Mouse (Mus musculus): ENCODE measurements around the gene Rcbtb2. TPM values are rescaled to one million over a fixed set of nuclear protein-coding genes. Genes with fewer than 3 reads are reported as not detected.

Gene Rcbtb2
- polyA plus RNA-seq, 1 experiment = 138 TPM

DNA sequence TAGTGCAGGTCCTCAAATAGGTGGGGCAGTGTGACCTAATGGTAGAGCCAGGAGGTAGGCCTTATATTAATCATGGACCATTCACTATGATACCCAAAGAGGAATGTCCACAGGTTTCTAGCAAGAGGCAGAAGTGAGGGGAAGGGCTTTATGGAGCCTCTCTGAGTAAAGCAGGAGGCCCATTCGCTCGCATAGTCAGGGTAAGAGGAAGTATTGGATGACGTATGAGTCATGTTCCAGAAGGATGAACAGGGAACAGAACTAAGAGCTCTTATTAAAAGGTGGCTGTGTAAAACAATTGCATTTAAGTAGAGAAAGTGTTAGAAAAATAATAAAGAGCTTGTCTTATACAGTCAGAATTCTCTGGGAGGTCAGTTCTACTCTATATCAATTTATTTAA is 57.8 kb downstream of the Rcbtb2 start:
- Histone ChIP-seq H3K27ac (replicated peaks; ENCODE audit: low read depth, low read length) (0 out of 2 replicates have a peak overlapping the region, but pooled peaks have one; percentile 5), H3K4me1 (ENCODE audit: control insufficient read depth, insufficient read depth, insufficient read length, low read length) (peaks cover 37% of the 10 kb centered on the region), H3K4me3 (ENCODE audit: insufficient read depth, low read depth, low read length) (no peak overlapping the region)

DNA sequence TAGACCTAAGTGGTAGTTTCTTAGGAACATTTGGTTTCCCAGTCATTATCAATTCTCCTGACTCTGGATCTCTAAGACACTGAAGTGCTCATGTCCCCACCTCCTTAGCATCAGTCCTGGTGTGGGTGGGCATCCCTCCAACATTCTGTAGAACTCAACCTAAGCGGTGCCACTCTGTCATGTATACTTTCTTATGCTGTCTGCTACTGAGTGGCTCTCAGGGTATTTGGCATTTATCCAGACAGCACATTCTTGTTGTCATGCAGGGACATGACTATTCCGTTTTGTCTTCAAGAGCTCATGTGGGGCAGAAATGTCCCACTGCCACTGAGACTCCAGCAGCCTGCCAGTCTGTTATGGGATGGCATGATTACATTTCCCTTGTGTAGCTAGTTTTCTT is 58.3 kb downstream of the Rcbtb2 start:
- H3K4me3 ChIP-seq (ENCODE audit: insufficient read depth, low read depth, low read length) = no peak overlapping the region
- no peak overlapping the region for H3K27ac ChIP-seq (replicated peaks; ENCODE audit: low read depth, low read length)
- H3K4me1 ChIP-seq (ENCODE audit: control insufficient read depth, insufficient read depth, insufficient read length, low read length) = peaks cover 32% of the 10 kb centered on the region

DNA sequence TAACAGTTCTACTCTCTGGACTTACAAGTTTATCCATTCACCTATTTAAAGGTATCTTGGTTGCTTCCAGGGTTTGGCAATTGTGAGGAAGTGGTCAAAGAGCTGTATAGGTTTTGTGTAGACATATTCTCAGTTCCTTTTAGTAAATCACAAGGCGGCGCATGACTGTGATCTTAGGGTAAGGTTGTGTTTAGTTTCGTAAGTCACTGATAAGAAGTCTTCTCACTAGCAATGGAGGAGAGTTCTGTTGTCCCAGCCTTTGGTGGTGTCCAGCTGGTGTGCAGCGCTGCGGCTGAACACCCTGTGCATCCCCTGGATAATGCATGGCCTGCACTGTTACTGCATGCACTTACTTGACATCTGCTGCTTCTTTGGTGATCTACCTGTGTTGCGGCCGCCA is 64.0 kb downstream of the Rcbtb2 start:
- H3K4me3 ChIP-seq (ENCODE audit: insufficient read depth, low read depth, low read length) = no peak overlapping the region
- H3K27ac ChIP-seq (replicated peaks; ENCODE audit: low read depth, low read length) = no peak overlapping the region
- H3K4me1 ChIP-seq (ENCODE audit: control insufficient read depth, insufficient read depth, insufficient read length, low read length) = no peaks in the 10 kb centered on the region

DNA sequence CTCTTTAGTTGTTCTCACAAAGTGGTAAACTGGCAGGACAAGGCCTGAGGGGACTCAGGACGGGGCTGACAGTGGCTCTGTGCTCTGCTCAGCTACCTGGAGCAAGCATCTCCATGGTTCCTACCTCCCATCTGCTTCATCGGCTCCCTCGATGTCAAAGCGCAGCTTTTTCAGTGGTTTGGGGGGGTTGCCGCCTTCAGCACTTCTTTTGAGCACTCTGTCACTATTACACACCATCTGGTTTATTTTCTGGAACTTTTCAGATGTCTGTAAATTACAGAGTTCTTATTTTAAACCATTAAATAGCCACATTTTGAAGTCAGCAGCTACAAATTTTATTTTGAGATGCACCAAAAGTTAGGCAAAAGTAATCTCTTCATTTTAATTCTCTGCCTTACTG is 76.2 kb downstream of the Rcbtb2 start:
- Histone ChIP-seq H3K4me1 (ENCODE audit: control insufficient read depth, insufficient read depth, insufficient read length, low read length) (peaks cover 6% of the 10 kb centered on the region), H3K27ac (replicated peaks; ENCODE audit: low read depth, low read length) (no peak overlapping the region), H3K4me3 (ENCODE audit: insufficient read depth, low read depth, low read length) (no peak overlapping the region)

DNA sequence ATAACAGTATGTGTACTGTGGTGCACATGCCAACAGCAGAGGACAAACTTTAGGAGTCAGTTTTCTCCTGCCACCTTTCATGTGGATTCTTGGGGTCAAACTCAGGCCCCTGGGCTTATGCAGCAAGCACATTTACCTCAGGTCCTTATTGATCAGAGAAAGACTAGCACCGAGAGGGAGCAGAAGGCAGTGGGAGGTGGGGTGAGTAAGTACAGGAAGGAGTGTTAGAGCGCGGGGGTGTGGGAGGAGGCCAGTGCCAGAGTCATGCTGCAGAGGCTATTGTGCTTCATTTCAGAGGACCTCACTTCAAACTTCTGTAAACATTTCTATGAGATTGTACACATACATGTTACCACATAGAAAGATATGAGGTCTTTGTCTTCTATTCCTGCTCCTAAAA is 78.6 kb downstream of the Rcbtb2 start:
- Histone ChIP-seq H3K4me1 (ENCODE audit: control insufficient read depth, insufficient read depth, insufficient read length, low read length) (peaks cover 6% of the 10 kb centered on the region), H3K4me3 (ENCODE audit: insufficient read depth, low read depth, low read length) (no peak overlapping the region), H3K27ac (replicated peaks; ENCODE audit: low read depth, low read length) (no peak overlapping the region)

DNA sequence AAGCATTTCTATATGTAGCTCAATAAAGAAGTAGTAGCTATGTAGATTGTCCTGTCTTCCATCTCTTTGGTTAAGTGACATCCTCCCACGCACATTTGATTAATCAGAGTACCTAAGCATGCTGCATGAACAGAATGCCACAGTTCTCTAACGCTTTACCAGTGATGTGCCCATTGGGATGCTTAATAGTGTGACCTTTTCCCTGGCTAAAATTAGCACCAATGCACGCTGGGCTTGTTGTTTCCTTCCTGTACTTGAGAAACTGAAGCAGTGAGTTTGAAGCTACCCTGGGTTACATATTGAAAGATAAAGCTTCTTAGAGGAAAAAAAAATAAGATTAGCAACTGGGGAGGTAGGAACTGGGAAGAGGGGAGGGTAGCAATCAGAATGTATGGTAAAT is 81.2 kb downstream of the Rcbtb2 start:
- Histone ChIP-seq H3K4me3 (ENCODE audit: insufficient read depth, low read depth, low read length) (no peak overlapping the region), H3K27ac (replicated peaks; ENCODE audit: low read depth, low read length) (no peak overlapping the region), H3K4me1 (ENCODE audit: control insufficient read depth, insufficient read depth, insufficient read length, low read length) (peaks cover 4% of the 10 kb centered on the region)

DNA sequence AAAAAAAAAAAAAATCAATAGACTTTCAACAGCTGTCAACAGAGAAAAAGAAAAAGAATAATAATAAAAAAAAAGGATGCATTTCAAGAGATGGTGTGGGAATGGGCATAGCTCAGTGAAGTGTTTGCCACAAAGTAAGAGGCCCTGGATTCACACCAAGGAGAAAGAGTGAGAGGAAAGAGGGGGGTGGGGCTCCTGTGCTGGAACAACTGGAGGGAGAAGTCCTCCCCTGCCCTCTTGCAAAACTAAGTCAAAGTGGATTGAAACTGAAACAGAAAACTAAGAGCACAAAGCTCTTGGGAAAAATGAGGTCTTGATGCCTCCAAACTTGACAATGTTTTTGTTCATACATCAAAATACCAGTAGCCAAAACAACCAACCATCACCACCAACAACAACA is 86.4 kb downstream of the Rcbtb2 start:
- peak overlapping the region; percentile 82 for H3K27ac ChIP-seq (replicated peaks; ENCODE audit: low read depth, low read length)
- peaks cover 13% of the 10 kb centered on the region for H3K4me1 ChIP-seq (ENCODE audit: control insufficient read depth, insufficient read depth, insufficient read length, low read length)
- no peak overlapping the region for H3K4me3 ChIP-seq (ENCODE audit: insufficient read depth, low read depth, low read length)

DNA sequence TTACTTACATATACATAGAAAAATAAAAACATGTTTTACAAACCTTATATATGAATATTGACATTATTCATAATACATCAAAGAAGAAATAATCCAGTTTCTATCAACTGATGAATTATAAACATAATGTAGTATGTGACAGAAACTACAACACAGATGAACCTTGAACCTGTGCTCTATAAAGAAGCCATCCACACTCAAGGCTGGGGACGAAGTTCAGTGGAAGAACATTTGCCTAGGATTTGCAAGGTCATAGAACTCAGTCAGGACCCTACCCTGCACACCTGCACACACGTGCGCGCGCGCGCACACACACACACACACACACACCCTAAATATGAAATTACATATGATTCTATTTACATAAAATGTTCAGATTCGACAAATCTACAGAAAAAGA is 87.4 kb downstream of the Rcbtb2 start:
- Histone ChIP-seq H3K4me1 (ENCODE audit: control insufficient read depth, insufficient read depth, insufficient read length, low read length) (peaks cover 13% of the 10 kb centered on the region), H3K4me3 (ENCODE audit: insufficient read depth, low read depth, low read length) (no peak overlapping the region), H3K27ac (replicated peaks; ENCODE audit: low read depth, low read length) (peak overlapping the region; percentile 29; the same call in 1 of the 2 replicates)

DNA sequence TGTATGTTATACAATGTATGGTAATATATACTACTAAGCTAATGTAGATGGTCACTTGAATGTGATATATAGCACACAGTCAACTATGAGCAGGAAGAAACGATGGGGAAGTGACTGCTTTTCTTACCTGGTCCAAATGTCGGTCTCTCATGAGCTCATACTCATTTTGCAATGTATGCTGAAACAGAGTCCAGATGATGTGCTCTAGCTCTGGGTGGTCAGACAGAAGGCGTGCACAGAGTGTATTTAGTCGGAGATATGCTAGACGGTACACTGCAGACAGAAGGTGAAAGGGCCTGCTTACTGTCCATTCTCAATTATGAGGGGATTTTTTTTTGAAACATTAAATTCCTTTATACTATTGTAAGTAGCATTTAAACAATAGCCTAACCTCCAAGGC is 88.6 kb downstream of the Rcbtb2 start:
- peak overlapping the region; percentile 98 for H3K27ac ChIP-seq (replicated peaks; ENCODE audit: low read depth, low read length)
- no peak overlapping the region for H3K4me3 ChIP-seq (ENCODE audit: insufficient read depth, low read depth, low read length)
- H3K4me1 ChIP-seq (ENCODE audit: control insufficient read depth, insufficient read depth, insufficient read length, low read length) = peaks cover 13% of the 10 kb centered on the region

DNA sequence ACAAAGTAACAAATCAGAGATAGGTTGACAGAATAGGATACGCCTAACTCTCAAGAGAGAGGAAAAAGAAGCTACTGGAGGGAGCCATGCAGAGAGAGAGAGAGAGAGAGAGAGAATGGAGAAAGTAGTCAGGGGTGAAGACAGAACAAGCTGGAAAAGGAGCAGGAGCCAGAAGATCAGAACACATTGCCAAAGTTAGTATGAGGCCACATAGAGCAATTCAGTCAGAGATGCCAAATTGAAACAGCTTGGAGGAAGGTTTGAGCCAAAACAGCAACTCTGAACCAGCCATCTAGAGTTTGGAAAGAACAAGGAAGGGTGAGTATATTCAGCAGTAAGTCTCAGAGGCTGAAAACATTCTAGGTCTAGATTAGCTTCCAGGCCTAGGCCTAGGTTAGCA is 94.2 kb downstream of the Rcbtb2 start:
- Histone ChIP-seq H3K4me1 (ENCODE audit: control insufficient read depth, insufficient read depth, insufficient read length, low read length) (no peaks in the 10 kb centered on the region), H3K4me3 (ENCODE audit: insufficient read depth, low read depth, low read length) (no peak overlapping the region), H3K27ac (replicated peaks; ENCODE audit: low read depth, low read length) (peak overlapping the region; percentile 94)

DNA sequence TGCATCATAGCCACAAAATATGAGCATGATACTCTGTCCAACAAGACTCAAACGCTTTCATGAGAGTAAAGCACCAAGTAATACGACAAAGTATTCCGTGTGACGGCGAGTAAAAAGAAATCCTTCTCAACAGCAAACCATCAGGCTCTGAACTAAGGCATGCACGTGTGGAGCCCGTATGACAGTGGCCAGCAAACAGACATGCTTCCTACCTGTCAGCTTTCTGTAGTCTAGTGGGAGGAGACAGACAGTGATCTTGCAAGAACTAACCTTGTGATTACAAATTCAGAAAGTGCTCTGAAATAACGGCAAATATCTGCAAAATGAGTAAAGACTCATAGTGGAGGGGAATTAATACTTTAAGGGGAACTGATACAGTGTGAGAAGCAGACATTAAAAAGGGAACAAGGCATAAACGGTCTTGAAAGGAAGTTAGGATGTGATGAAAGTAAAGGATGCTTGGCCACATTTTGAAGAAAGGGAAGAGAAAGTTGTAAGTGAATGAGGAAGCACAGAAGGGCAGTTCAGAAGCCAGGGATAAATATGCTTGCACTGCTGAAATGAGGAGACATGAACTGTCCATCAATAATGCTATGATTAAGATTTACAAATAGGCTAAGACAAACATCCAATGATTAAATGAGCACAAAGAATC is 99.6 kb downstream of the Rcbtb2 start:
- Histone ChIP-seq H3K4me1 (ENCODE audit: control insufficient read depth, insufficient read depth, insufficient read length, low read length) (peaks cover 10% of the 10 kb centered on the region), H3K4me3 (ENCODE audit: insufficient read depth, low read depth, low read length) (no peak overlapping the region), H3K27ac (replicated peaks; ENCODE audit: low read depth, low read length) (0 out of 2 replicates have a peak overlapping the region, but pooled peaks have one; percentile 11)

DNA sequence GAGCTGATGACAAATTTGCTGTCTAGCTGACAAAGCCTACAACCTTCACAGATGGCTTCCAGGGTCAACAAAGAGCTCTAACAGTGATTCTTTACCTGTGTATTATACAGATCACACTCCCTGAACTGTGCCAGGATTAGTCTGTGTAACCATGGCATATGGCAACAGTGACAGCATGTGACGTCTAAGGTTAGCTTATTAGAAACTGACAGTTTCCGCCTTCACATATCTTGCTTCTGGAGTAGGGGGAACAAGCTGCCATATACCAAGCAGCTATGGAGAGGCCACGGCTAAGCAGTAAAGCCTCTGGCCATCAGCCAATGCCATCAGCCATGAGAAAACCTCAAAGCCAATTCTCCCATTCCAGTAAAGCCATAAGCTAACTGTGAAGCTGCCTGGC is 103.5 kb downstream of the Rcbtb2 start:
- Histone ChIP-seq H3K27ac (replicated peaks; ENCODE audit: low read depth, low read length) (peak overlapping the region; percentile 67), H3K4me3 (ENCODE audit: insufficient read depth, low read depth, low read length) (no peak overlapping the region), H3K4me1 (ENCODE audit: control insufficient read depth, insufficient read depth, insufficient read length, low read length) (peaks cover 18% of the 10 kb centered on the region)

DNA sequence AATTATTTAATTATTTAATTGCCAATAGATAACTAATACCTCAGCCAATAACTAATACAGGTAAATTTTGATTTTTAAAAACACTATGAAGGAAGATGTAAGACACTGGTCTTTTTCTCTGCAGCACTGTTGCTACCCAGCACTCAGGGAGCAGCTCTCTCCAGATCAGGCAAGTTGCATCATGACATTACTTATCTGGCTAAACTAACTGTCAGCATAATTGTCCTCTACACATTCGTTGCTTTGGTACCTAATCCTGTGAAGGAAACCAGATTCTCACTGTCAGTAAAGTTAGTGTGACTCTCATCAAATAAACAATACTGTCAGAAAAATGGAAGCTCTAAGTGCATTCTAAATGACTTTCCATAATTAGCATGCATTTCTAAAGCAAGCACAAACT is 104.0 kb downstream of the Rcbtb2 start:
- peak overlapping the region; percentile 69 for H3K27ac ChIP-seq (replicated peaks; ENCODE audit: low read depth, low read length)
- H3K4me1 ChIP-seq (ENCODE audit: control insufficient read depth, insufficient read depth, insufficient read length, low read length) = peaks cover 18% of the 10 kb centered on the region
- H3K4me3 ChIP-seq (ENCODE audit: insufficient read depth, low read depth, low read length) = no peak overlapping the region

DNA sequence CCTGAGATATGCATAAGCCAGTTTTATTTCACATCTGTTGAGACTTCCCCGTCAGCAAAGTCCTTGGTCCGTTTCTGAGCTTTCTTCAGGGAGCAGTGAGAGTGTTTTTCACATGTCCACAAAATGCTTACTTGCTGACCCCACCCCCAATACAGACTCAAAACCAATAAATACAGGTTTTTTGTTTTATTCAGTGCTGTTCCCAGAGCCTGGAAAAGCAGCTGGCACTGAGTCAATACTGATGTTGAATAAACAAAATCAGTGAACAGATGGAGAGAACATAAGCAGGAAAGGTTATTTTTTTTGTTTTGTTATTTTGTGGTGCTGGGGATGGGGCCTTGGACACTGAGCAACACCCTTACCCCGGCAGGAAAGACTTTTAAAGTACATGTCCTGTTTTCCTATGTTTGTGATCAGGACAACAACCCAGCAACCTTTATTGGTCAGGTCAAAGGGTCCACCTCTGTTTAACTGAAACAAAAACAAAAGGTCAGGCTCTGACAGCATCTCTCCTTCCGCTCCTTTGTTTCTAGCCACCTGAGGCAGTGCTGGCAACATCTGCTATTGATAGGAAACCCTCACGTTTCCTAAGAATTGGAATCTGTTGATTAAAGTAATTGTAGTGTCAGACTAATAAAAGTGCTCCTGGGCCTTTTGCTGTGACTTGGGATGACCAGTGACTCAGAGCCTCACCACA is 108.6 kb downstream of the Rcbtb2 start:
- no peak overlapping the region for H3K4me3 ChIP-seq (ENCODE audit: insufficient read depth, low read depth, low read length)
- H3K4me1 ChIP-seq (ENCODE audit: control insufficient read depth, insufficient read depth, insufficient read length, low read length) = peaks cover 12% of the 10 kb centered on the region
- H3K27ac ChIP-seq (replicated peaks; ENCODE audit: low read depth, low read length) = peak overlapping the region; percentile 88

DNA sequence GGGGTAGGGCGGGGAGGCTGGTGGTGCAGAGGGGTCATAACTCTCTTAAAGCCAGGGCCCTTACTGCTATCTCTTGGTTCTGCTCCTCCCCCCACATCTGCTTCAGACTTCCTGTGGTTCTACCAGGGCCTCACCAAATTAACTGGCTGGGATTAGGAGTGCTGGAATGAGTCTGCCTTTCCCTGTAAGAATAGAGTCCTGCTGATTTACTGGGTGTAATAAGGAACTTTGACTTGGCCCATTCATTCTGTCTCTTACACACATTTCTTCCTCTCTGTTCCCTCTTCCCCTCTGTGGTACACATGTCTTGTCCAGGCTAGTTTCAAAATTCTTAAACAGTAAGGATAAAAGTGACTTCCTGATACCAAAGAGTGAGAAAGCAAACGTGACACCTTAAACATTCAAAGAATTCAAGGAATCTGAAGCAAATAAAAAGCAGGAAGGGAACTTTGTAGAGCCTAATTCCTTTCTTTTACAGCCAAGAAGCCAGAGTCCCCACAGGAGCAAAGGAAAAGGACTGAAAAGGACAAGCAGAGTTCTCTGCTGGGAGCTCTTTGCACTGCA is 111.7 kb downstream of the Rcbtb2 start:
- Histone ChIP-seq H3K4me3 (ENCODE audit: insufficient read depth, low read depth, low read length) (no peak overlapping the region), H3K27ac (replicated peaks; ENCODE audit: low read depth, low read length) (peak overlapping the region; percentile 93), H3K4me1 (ENCODE audit: control insufficient read depth, insufficient read depth, insufficient read length, low read length) (peaks cover 7% of the 10 kb centered on the region; the same call in 1 of the 2 replicates)

Data from brown adipose tissue, adult 24 weeks (tissue).